Mouse (Mus musculus): ENCODE measurements around the gene Ccdc173.

- peak; percentile 27 for TF ChIP-seq CTCF (conservative IDR thresholded peaks at IDR 0.05; ENCODE audit: low read length)
- TF ChIP-seq NANOG (IDR thresholded peaks at IDR 0.05; ENCODE audit: borderline replicate concordance, low read length): no peak
- no peak for TF ChIP-seq POU5F1 (IDR thresholded peaks at IDR 0.05; ENCODE audit: borderline replicate concordance, low read length)
Observed at GRCm38 (mm10) chr2:69837996-69838395, 48.6 kb upstream of the Ccdc173 start.

Data from E14TG2a.4 (cell line).